Mouse (Mus musculus): ENCODE results near the gene Zfp110. TPM values are rescaled to one million over a fixed set of nuclear protein-coding genes. Genes with fewer than 3 reads are reported as not detected.
"Not testable (repeated sequence)": the region's sequence is repeated elsewhere in the genome, so short reads cannot be mapped to it uniquely, and the experiment has no call there.

Gene Zfp110
- total RNA-seq (2021): 10 to 100 TPM; 12.5 to 13.5 TPM
- long read RNA-seq, experiment 1, transcript Zfp110-201 (8 exons, 3,591 nt): major isoform, 14 of 18 reads
- long read RNA-seq, experiment 1, partial matches to known transcripts: 1 of 18 reads
- long read RNA-seq, experiment 1, other reads (novel, unspliced or antisense): 2 of 18 reads
- long read RNA-seq, experiment 2, transcript Zfp110-201 (8 exons, 3,591 nt): major isoform, 13 of 15 reads
- long read RNA-seq, experiment 2, partial matches to known transcripts: 0 of 15 reads
- long read RNA-seq, experiment 2, other reads (novel, unspliced or antisense): 2 of 15 reads

DNA sequence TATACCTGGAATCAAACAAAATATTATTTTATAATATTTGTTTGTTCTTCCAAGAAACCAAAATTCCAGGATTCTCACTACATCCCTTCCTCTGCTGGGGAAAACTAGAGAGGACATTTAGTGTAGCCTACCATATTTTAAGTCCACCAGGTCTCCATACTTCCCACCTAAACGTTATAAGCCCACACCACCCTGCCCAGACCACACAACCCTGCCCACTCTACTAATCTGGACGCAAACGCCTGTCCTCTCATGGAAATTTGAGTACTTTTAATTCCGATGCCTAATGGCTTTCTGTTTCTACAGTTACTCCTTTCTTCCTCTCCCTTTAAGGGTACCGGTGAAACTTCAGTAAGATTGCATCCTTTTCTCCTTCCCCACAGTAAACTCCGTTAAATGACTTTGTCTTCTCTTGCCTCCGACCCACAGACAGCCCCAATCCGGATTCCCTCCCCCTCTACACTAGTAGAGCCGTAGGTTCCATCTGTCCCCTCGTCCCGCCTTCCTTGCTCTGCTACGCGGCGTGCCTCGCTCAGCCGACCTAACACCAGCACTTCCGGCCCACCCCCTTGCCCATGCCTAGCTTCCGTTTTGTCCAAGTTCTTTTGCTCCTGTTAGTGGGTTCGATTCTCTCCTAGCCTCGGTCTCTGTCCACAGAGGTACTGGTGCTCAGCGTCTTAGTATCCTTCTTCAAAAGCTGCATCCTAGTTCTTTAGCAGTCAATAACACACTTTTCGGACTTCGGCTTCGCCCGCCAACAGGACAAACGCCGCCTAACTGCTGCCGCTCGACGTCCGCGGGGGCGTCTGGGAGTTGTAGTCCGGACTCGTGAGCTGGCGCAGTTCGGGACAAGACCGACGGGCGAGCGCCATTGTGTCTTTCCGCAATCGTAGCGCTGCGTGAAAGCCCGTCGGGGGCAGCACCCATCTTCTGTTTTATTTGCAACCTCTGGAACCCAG lies at the start of gene Zfp110:
Gene Zfp110 (plus strand): TSS at position 600 of the 959 bp plus-strand sequence.
- intact Hi-C loops (cut with DNase I): loop anchor here (1.0 to 10.0 kb wide), 3 partner anchors 16 to 410 kb away; partner anchors contain the start of genes Zfp329 and Zfp551
- Histone ChIP-seq H3K27ac (peak within 1 kb of the TSS; percentile 65), H3K4me3 (peak within 1 kb of the TSS; percentile 86)
- TF ChIP-seq CTCF (IDR thresholded peaks at IDR 0.05): peak; percentile 19; the same call in 1 of the 2 replicates
- peak; percentile 84 to 85 for DNase-seq (ENCODE audit: extremely low spot score in 1 of 2, low spot score in 2 of 2)

DNA sequence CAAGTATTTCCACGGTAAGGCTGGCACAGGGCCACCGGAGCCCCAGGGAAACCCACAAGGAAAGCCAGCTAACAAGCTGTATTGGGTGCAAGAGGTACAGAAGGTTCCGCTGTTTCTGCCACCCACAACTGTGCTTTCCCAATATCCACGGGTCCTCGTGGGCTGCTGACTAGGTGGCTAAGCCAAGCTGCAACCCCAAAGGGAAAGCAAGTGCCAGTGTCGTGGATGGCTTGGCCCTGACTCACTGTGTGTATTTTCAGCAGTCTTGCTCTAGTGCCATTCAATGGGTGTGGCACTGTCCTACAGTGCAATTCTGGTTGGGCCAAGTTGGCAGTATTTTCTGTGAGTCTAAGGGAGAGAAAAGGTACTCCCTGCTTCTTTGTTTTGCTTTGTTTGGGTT lies 47.2 kb upstream of the Zfp110 start:
- intact Hi-C loops (cut with DNase I): no loop called here
- no peak overlapping the region for H3K27ac ChIP-seq
- no peak for TF ChIP-seq CTCF (IDR thresholded peaks at IDR 0.05)
- no peak overlapping the region for H3K4me3 ChIP-seq
- DNase-seq (ENCODE audit: extremely low spot score in 1 of 2, low spot score in 2 of 2): no peak

DNA sequence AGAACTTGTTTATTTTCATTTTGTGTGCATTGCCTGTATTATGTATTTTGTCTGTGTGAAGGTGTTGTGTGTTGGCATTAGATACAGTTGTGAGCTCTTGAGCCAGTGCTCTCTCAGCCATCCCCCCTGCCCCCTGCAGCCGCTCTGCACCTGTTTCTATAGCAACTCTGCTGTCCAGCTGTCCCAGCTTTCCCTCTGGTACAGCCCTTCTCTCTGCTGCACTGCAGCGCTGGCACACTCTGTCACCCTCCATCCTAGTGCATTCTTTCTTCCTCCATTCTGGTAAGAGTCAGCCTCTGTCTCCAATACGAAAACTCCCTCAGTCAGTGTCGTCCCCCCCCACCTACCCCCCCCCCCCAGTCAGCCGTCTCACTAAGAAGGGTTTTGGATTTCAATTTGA lies 46.5 kb upstream of the Zfp110 start:
- Histone ChIP-seq H3K4me3 (no peak overlapping the region), H3K27ac (no peak overlapping the region)
- intact Hi-C loops (cut with DNase I): no loop called here
- no peak for TF ChIP-seq CTCF (IDR thresholded peaks at IDR 0.05)
- DNase-seq (ENCODE audit: extremely low spot score in 1 of 2, low spot score in 2 of 2): peak in 1 of 2 experiments; percentile 8

DNA sequence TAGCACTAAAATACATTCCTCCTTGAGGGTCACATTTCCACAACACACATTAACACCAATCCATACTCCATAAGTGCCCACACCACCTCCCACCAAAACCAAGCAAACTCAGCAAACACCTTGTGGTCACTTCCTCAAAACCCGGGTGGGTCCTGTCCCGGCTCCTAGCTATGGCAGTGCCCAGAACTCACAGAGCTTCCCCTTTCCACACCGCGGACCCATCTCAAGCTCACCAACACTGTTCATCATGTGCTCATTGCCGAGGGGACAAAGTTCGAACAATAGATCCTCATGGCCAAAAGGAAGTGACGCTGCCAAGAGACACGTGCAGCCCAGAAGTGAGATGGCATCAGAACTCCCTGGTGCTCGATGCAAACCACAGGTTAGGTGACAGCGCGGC lies 41.9 kb upstream of the Zfp110 start:
- DNase-seq (ENCODE audit: extremely low spot score in 1 of 2, low spot score in 2 of 2); intact Hi-C loops (cut with DNase I); H3K4me3 ChIP-seq; H3K27ac ChIP-seq: not testable (repeated sequence)

DNA sequence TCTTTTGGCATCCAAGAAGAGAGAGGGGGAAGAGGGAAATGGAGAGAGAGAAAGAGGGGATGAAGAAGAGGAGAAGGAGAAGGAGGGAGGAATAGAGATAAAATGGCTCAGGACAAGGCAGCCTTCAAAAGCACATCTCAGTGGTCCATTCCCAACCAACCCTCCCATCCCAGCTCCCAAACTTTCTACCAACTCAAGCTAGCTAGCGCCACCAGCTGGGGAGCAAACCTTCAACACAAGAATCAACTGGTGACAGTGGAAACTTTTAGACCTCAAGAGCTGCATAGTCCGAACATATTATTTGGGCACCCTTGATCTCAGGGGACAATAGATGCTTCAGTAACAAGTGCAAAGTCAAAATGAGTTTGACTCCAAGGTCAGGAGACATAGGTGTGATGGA lies 36.6 kb upstream of the Zfp110 start:
- intact Hi-C loops (cut with DNase I): no loop called here
- TF ChIP-seq CTCF (IDR thresholded peaks at IDR 0.05): no peak
- no peak overlapping the region for H3K4me3 ChIP-seq
- no peak overlapping the region for H3K27ac ChIP-seq
- no peak for DNase-seq (ENCODE audit: extremely low spot score in 1 of 2, low spot score in 2 of 2)

DNA sequence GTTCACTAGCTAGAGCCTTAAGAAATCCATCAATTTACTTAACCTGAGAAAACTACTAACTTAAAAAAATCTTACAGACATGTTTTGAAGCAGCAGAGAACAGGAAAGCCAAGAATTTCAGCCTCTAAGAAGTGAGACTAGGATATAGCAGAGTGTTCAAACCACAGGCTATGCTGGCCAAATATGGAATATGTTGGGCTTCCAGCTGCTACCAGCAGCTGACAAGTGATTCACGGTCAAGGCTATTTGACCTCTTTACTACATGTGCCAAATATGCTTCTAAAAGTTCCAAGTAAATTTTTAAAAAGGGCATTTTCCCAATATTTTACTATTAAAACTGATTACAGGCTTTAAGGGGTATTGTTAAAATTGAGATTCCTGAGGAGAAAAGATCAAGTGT lies 35.0 kb upstream of the Zfp110 start:
- no peak overlapping the region for H3K4me3 ChIP-seq

DNA sequence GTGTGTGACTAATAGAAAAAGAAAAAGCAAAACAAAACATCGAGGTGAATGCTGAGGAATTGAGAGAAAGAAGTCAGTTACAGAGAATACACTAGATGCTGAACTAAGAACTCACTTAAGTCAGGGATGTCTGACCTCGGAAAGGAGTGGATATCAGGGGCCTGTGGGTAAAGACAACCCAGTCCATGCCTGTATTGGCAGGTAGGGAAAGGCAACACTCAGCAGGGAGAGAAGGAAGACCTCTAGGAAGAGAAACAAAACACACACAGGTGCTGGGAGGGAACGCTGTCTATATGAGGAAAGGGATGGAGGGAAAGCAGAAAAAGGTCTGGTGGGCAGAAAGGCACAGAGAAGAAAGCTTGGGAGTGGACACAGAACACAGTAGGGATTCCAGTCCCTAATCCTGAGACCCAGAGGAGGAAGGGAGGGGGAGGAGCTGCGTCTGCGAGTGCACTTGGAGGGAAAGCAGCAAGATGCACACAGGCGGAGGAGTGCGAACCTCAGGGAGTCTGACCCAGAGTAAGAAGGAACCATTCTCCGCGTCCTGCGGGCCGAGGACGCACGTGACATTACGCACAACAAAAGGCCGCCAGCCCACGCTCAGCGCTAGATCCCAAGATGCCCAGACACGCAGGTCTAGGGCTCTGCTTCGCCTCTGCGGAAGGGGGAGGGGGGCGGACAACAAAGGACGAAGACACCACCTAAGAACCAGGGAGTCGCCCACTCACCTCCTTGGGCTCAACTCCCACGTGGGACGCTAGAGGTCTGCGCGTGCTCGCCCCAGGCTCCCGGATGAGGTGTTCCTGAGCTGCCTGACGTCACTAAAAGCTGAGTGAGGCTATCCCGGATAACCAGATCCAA lies 31.5 kb upstream of the Zfp110 start, which contains the start of gene Zscan18:
Gene Zscan18 (minus strand): TSS at position 770 of the 861 bp plus-strand sequence.
- intact Hi-C loops (cut with DNase I): loop anchor here (2.0 kb wide), 1 partner anchor 22 kb away; no protein-coding TSS in a partner anchor
- TF ChIP-seq CTCF (IDR thresholded peaks at IDR 0.05): no peak
- peak within 1 kb of the TSS; percentile 96 for H3K27ac ChIP-seq
- peak; percentile 86 to 88 for DNase-seq (ENCODE audit: extremely low spot score in 1 of 2, low spot score in 2 of 2)
- peak within 1 kb of the TSS; percentile 57 for H3K4me3 ChIP-seq

More for the DNA sequence above, 35.0 kb upstream of the Zfp110 start:
- DNase-seq (ENCODE audit: extremely low spot score in 1 of 2, low spot score in 2 of 2): no peak
- no peak for TF ChIP-seq CTCF (IDR thresholded peaks at IDR 0.05)
- H3K27ac ChIP-seq: no peak overlapping the region
- intact Hi-C loops (cut with DNase I): no loop called here

DNA sequence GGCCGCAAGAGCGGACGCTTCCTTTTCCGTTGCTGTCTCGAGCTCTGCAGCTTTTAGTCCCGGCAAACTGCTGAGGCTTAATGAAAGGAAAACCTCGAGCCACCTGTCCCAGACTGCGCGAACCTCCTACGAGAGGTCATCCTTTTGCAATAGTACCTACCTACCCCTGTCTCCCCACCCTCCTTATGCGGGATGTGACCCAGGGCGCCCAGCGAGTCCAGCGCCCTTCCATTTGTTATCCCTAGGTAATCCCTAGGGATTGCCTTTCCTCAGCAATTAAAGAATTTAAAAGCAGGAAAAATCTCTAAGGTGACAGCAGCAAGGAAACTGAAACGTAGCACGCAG lies 30.9 kb upstream of the Zfp110 start:
- intact Hi-C loops (cut with DNase I): loop anchor here (2.0 kb wide), 1 partner anchor 23 kb away; no protein-coding TSS in a partner anchor
- DNase-seq (ENCODE audit: extremely low spot score in 1 of 2, low spot score in 2 of 2): no peak
- Histone ChIP-seq H3K27ac (peak overlapping the region; percentile 96), H3K4me3 (peak overlapping the region; percentile 57)
- no peak for TF ChIP-seq CTCF (IDR thresholded peaks at IDR 0.05)

DNA sequence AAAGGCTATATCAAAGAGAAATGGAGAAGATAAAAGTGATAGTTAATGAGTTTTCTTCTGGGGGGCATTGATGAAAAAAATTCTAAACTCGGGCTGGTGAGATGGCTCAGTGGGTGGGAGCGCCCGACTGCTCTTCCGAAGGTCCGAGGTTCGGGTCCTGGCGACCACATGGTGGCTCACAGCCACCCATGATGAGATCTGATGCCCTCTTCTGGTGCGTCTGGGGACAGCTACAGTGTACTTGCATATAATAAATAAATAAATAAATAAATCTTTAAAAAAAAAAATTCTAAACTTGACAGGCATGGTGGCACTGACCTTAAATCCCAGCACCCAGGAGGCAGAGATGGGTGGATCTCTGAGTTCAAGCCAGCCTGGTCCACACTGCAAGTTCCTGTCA lies 19.0 kb upstream of the Zfp110 start:
- TF ChIP-seq CTCF (IDR thresholded peaks at IDR 0.05): no peak; the same call in 1 of the 2 replicates
- intact Hi-C loops (cut with DNase I): loop anchor here (5.0 kb wide), 1 partner anchor 242 kb away; no protein-coding TSS in a partner anchor
- DNase-seq (ENCODE audit: extremely low spot score in 1 of 2, low spot score in 2 of 2): no peak

DNA sequence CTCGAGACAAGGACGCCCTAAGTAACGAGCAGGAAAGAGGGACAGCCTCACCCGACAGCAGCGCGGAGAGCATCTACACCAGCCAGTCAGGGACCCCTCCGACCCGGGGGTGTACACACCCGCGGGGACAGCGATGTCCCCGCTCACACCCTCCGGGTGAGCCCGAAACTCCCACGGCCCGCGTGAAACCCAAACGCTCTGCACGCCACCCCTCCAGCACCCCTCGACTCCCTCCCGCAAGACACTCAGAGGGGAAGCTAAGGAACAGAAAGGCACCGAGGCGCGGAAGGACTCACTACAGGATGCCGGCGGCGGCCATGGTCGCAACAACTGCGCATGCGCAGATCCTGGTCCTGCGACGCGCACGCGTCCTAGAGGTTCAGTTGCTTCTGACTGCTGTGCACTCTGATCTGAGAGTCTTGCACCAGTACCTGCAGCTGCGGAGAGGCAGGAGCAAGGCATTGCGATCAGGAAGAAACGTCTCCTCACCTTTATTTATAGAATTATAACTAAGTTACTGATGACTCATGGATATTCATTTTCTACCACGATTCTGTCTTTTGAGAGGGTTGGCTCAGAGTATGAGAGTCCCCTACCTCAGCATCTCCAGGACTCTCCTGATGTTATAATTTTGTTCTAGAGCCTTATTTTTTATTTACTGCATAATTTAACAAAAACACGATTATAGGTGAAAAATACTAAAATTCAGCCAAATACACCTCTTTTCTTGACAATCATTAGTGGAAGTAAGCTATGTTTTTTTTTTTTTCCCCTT lies 15.9 kb upstream of the Zfp110 start, which contains the start of gene Zfp329:
Gene Zfp329 (minus strand): TSS at position 338 of the 775 bp plus-strand sequence.
- intact Hi-C loops (cut with DNase I): loop anchor here (1.0 to 5.0 kb wide), 4 partner anchors 16 to 340 kb away; partner anchors contain the start of genes Zfp110 and Zfp606
- no peak; the same call in 1 of the 2 replicates for TF ChIP-seq CTCF (IDR thresholded peaks at IDR 0.05)

More for the DNA sequence above, 19.0 kb upstream of the Zfp110 start:
- Histone ChIP-seq H3K27ac (no peak overlapping the region), H3K4me3 (no peak overlapping the region)

More for the DNA sequence above, 15.9 kb upstream of the Zfp110 start, which contains the start of gene Zfp329:
- H3K27ac ChIP-seq: peak within 1 kb of the TSS; percentile 86
- peak; percentile 92 to 94 for DNase-seq (ENCODE audit: extremely low spot score in 1 of 2, low spot score in 2 of 2)
- peak within 1 kb of the TSS; percentile 63 for H3K4me3 ChIP-seq

Data from left cerebral cortex, adult 2 months (tissue).